Mouse (Mus musculus): ENCODE results near the gene Tspan14. TPM values are rescaled to one million over a fixed set of nuclear protein-coding genes. Genes with fewer than 3 reads are reported as not detected.
A peak's percentile ranks its signal among the peaks of the same experiment; 100 is the strongest.

The Tspan14 gene
- polyA plus RNA-seq, 1 experiment from 2014 or later: 101 TPM

- no peaks in the 10 kb centered on the region for H3K9me3 ChIP-seq (replicated peaks; ENCODE audit: control insufficient read depth, low read length)
- 0 out of 2 replicates have a peak, but pooled peaks cover 8% of the 10 kb centered on the region for H3K36me3 ChIP-seq (ENCODE audit: control insufficient read depth, insufficient read depth, low read length)
- H3K4me2 ChIP-seq (ENCODE audit: low read length): no peak overlapping the region
- no peak for DNase-seq (ENCODE audit: low spot score)
- no peak for ATAC-seq
- no peaks in the 10 kb centered on the region for H3K27me3 ChIP-seq (replicated peaks; ENCODE audit: control insufficient read depth, insufficient read depth, low read length)
- 93% methylated on average over 10 of the region's 10 CpGs for WGBS
- peaks cover 10% of the 10 kb centered on the region; the same call in 1 of the 2 replicates for H3K4me1 ChIP-seq (ENCODE audit: control insufficient read depth, insufficient read depth, low read length)
- no peak overlapping the region for H3K27ac ChIP-seq (ENCODE audit: low read depth, low read length)
- no peak overlapping the region for H3K4me3 ChIP-seq (ENCODE audit: low read depth, low read length)
- no peak overlapping the region for H3K9ac ChIP-seq (ENCODE audit: low read length)
Observed at GRCm38 (mm10) chr14:41006263-41006662, 39.7 kb upstream of the Tspan14 start.

DNA sequence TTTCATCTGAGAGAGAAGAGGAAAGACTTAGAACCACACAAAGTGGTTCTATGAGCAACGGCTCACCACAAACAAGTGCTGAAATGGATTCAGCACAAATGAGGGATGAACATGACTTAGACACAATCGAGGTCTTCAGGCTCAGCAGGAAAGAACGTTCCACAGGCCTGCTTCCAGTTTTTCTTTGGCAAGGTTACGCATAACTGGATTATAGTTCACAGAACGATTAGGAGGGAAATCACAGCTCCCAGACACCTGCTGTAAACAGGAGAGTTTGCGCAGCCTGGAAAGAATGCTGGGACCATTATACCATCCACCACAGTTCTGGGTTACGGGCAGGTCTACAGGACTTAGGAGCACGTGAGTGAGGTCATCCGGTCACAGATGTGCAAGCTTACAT lies 39.1 kb upstream of the Tspan14 start:
- 83% methylated on average over 9 of the region's 9 CpGs for WGBS
- ATAC-seq (no peak), DNase-seq (ENCODE audit: low spot score) (no peak)
- Histone ChIP-seq H3K4me2 (ENCODE audit: low read length) (no peak overlapping the region), H3K9ac (ENCODE audit: low read length) (no peak overlapping the region), H3K27me3 (replicated peaks; ENCODE audit: control insufficient read depth, insufficient read depth, low read length) (no peaks in the 10 kb centered on the region), H3K4me3 (ENCODE audit: low read depth, low read length) (no peak overlapping the region), H3K36me3 (ENCODE audit: control insufficient read depth, insufficient read depth, low read length) (peaks cover 11% of the 10 kb centered on the region; the same call in 1 of the 2 replicates), H3K4me1 (ENCODE audit: control insufficient read depth, insufficient read depth, low read length) (peaks cover 10% of the 10 kb centered on the region; the same call in 1 of the 2 replicates), H3K27ac (ENCODE audit: low read depth, low read length) (no peak overlapping the region), H3K9me3 (replicated peaks; ENCODE audit: control insufficient read depth, low read length) (no peaks in the 10 kb centered on the region)

DNA sequence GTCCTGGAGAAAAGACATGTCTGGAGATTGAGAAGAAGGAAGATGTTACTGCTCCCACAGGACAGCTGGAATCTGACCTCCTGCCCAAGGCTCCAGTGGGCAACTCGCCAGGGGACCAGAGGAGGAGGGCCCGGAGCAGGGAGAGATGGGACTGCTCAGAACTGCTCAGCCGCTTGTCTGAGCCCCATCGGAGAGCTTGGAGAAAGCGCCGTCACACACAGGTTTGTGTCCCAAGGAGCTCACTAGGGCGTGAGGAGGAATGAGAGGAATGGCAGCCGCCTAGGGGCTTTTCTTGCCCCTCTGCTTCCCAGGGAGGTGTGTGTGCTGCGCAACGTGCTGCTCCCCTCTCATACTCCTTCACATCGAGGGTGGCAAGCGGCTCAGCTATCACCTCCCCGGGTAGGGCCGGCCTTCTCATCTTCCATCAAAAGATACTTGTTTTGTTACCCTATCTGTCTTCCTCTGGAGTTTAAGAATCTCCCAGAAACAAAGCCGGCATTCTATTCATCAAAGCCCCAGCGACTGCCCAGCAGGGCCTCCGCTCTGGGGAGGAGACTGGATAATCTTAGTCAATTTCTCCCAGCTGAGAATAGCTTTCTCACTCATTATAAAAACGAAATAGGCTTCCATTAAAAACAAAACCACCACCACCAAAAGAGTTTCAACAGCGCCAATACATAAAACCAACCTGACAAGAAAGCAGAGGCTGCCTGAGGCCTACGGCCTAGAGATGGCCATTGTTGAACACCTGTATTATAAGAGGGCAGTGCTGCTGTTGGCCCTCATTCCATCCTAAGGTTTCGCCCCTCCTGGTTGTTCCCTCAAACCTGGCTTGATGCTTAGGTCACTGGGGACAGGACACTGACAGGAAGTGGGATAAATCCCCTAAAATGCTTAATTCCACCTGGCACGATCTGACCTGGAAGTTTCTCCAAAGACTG lies 37.9 kb upstream of the Tspan14 start:
- Histone ChIP-seq H3K4me1 (ENCODE audit: control insufficient read depth, insufficient read depth, low read length) (peaks cover 10% of the 10 kb centered on the region; the same call in 1 of the 2 replicates), H3K9ac (ENCODE audit: low read length) (no peak overlapping the region), H3K4me3 (ENCODE audit: low read depth, low read length) (no peak overlapping the region), H3K27me3 (replicated peaks; ENCODE audit: control insufficient read depth, insufficient read depth, low read length) (no peaks in the 10 kb centered on the region), H3K9me3 (replicated peaks; ENCODE audit: control insufficient read depth, low read length) (no peaks in the 10 kb centered on the region), H3K4me2 (ENCODE audit: low read length) (peak overlapping the region; percentile 24), H3K27ac (ENCODE audit: low read depth, low read length) (no peak overlapping the region), H3K36me3 (ENCODE audit: control insufficient read depth, insufficient read depth, low read length) (peaks cover 12% of the 10 kb centered on the region; the same call in 1 of the 2 replicates)
- ATAC-seq (0 out of 2 replicates have a peak, but pooled peaks have one; percentile 32), DNase-seq (ENCODE audit: low spot score) (no peak)
- 9% methylated on average over 22 of the region's 22 CpGs for WGBS

DNA sequence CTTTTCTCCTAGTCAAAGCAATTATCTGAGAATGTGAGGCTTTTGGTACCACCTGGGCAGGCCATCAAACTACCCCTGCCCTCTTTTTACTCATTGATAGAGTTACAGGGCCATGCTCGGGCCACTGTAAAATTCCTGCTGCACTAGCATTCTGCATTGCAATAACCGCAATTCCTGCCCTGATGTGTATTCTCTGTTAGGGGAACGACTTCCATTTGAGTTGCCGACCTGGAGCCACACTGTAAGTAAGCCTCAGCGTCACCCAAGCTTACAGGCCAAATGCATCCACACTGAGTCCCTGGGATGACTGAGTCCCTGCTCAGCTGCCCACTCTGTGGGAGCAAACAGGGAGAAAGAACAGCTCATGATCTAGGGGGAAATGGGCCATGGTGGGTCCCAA lies 35.0 kb upstream of the Tspan14 start:
- no peak overlapping the region for H3K27ac ChIP-seq (ENCODE audit: low read depth, low read length)
- WGBS: 91% methylated on average over 5 of the region's 5 CpGs
- H3K36me3 ChIP-seq (ENCODE audit: control insufficient read depth, insufficient read depth, low read length): peaks cover 31% of the 10 kb centered on the region
- no peak overlapping the region for H3K9ac ChIP-seq (ENCODE audit: low read length)
- H3K27me3 ChIP-seq (replicated peaks; ENCODE audit: control insufficient read depth, insufficient read depth, low read length): no peaks in the 10 kb centered on the region
- ATAC-seq: no peak
- no peak for DNase-seq (ENCODE audit: low spot score)
- peaks cover 10% of the 10 kb centered on the region; the same call in 1 of the 2 replicates for H3K4me1 ChIP-seq (ENCODE audit: control insufficient read depth, insufficient read depth, low read length)
- no peak overlapping the region for H3K4me3 ChIP-seq (ENCODE audit: low read depth, low read length)
- no peak overlapping the region for H3K4me2 ChIP-seq (ENCODE audit: low read length)
- H3K9me3 ChIP-seq (replicated peaks; ENCODE audit: control insufficient read depth, low read length): no peaks in the 10 kb centered on the region

GRCm38 (mm10) chr14:41000801-41001200 lies 34.2 kb upstream of the Tspan14 start:
- H3K4me2 ChIP-seq (ENCODE audit: low read length): no peak overlapping the region
- no peak for ATAC-seq
- H3K9ac ChIP-seq (ENCODE audit: low read length): no peak overlapping the region
- H3K9me3 ChIP-seq (replicated peaks; ENCODE audit: control insufficient read depth, low read length): no peaks in the 10 kb centered on the region
- DNase-seq (ENCODE audit: low spot score): no peak
- H3K36me3 ChIP-seq (ENCODE audit: control insufficient read depth, insufficient read depth, low read length): peaks cover 38% of the 10 kb centered on the region
- no peaks in the 10 kb centered on the region for H3K27me3 ChIP-seq (replicated peaks; ENCODE audit: control insufficient read depth, insufficient read depth, low read length)
- H3K27ac ChIP-seq (ENCODE audit: low read depth, low read length): no peak overlapping the region
- peaks cover 10% of the 10 kb centered on the region; the same call in 1 of the 2 replicates for H3K4me1 ChIP-seq (ENCODE audit: control insufficient read depth, insufficient read depth, low read length)
- WGBS: 95% methylated on average over 4 of the region's 4 CpGs
- H3K4me3 ChIP-seq (ENCODE audit: low read depth, low read length): no peak overlapping the region

GRCm38 (mm10) chr14:40999904-41000645 lies 33.5 kb upstream of the Tspan14 start:
- ATAC-seq (no peak), DNase-seq (ENCODE audit: low spot score) (no peak)
- peaks cover 10% of the 10 kb centered on the region; the same call in 1 of the 2 replicates for H3K4me1 ChIP-seq (ENCODE audit: control insufficient read depth, insufficient read depth, low read length)
- H3K27me3 ChIP-seq (replicated peaks; ENCODE audit: control insufficient read depth, insufficient read depth, low read length): no peaks in the 10 kb centered on the region
- H3K4me3 ChIP-seq (ENCODE audit: low read depth, low read length): no peak overlapping the region
- 87% methylated on average over 7 of the region's 7 CpGs for WGBS
- no peak overlapping the region for H3K9ac ChIP-seq (ENCODE audit: low read length)
- H3K9me3 ChIP-seq (replicated peaks; ENCODE audit: control insufficient read depth, low read length): no peaks in the 10 kb centered on the region
- no peak overlapping the region for H3K4me2 ChIP-seq (ENCODE audit: low read length)
- no peak overlapping the region for H3K27ac ChIP-seq (ENCODE audit: low read depth, low read length)
- H3K36me3 ChIP-seq (ENCODE audit: control insufficient read depth, insufficient read depth, low read length): peaks cover 41% of the 10 kb centered on the region

DNA sequence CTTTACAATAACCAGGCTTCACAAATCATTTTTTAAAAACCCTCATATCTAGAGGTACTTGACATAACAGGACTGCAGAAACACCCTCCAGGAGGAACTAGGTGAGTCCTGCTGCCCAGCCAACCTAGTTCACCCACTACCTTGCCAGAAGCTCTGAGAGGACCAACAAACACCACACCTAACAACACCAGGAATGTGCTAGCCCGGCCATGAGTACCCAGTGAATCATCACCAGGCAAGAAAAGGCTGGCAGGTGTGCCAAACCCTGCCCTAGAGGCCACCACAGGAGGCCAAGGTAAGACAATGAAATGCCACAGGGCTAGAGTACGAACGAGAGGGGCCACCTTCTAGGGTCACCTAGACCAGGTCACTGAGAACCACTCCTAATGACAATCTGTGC lies 29.6 kb upstream of the Tspan14 start:
- peaks cover 40% of the 10 kb centered on the region for H3K36me3 ChIP-seq (ENCODE audit: control insufficient read depth, insufficient read depth, low read length)
- 82% methylated on average over 3 of the region's 3 CpGs for WGBS
- H3K9ac ChIP-seq (ENCODE audit: low read length): no peak overlapping the region
- no peak for ATAC-seq
- DNase-seq (ENCODE audit: low spot score): no peak
- no peak overlapping the region for H3K4me2 ChIP-seq (ENCODE audit: low read length)
- H3K9me3 ChIP-seq (replicated peaks; ENCODE audit: control insufficient read depth, low read length): no peaks in the 10 kb centered on the region
- no peak overlapping the region for H3K27ac ChIP-seq (ENCODE audit: low read depth, low read length)
- no peaks in the 10 kb centered on the region for H3K27me3 ChIP-seq (replicated peaks; ENCODE audit: control insufficient read depth, insufficient read depth, low read length)
- H3K4me3 ChIP-seq (ENCODE audit: low read depth, low read length): no peak overlapping the region
- H3K4me1 ChIP-seq (ENCODE audit: control insufficient read depth, insufficient read depth, low read length): no peaks in the 10 kb centered on the region

DNA sequence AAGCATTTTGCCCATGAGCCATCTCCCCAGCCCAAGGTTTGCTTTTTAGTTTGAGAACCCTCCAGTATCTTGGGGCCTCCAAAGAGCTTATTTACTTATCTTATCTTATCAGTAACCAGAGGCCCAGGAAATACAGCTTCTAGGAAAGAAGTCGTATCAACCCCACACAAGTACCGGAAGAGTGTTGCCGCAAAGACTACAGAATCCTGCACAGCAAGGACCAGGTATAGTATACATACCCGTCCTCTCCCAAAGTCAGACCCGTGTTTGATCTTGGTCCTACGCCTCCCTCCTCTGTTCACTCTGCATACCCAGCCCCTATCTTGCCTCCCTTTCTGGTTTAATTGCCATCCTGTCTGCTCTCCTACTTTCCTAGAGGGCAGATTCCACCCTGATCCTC lies 25.9 kb upstream of the Tspan14 start:
- 95% methylated on average over 6 of the region's 6 CpGs for WGBS
- Histone ChIP-seq H3K36me3 (ENCODE audit: control insufficient read depth, insufficient read depth, low read length) (peaks cover 24% of the 10 kb centered on the region), H3K4me1 (ENCODE audit: control insufficient read depth, insufficient read depth, low read length) (no peaks in the 10 kb centered on the region), H3K9me3 (replicated peaks; ENCODE audit: control insufficient read depth, low read length) (no peaks in the 10 kb centered on the region), H3K4me2 (ENCODE audit: low read length) (no peak overlapping the region), H3K27ac (ENCODE audit: low read depth, low read length) (no peak overlapping the region), H3K4me3 (ENCODE audit: low read depth, low read length) (no peak overlapping the region), H3K9ac (ENCODE audit: low read length) (no peak overlapping the region), H3K27me3 (replicated peaks; ENCODE audit: control insufficient read depth, insufficient read depth, low read length) (no peaks in the 10 kb centered on the region)
- no peak for DNase-seq (ENCODE audit: low spot score)
- no peak for ATAC-seq
